Mouse (Mus musculus): ENCODE results near the gene Nr1h4.

Nr1h4 gene

GRCm38 (mm10) chr10:89521790-89522431 is 11.5 kb downstream of the Nr1h4 start:
- no peak for DNase-seq (ENCODE audit: low read depth, low spot score)

- DNase-seq (ENCODE audit: low read depth, low spot score), result no peak
Measured at GRCm38 (mm10) chr10:89520381-89520780, 13.0 kb downstream of the Nr1h4 start.

- DNase-seq (ENCODE audit: low read depth, low spot score), result no peak
Measured at GRCm38 (mm10) chr10:89519226-89519625, 14.2 kb downstream of the Nr1h4 start.

GRCm38 (mm10) chr10:89518365-89518764 is 15.0 kb downstream of the Nr1h4 start:
- DNase-seq (ENCODE audit: low read depth, low spot score), result no peak

- DNase-seq (ENCODE audit: low read depth, low spot score), result no peak
Measured at GRCm38 (mm10) chr10:89515813-89516212, 17.6 kb downstream of the Nr1h4 start.

GRCm38 (mm10) chr10:89512562-89512961 is 20.8 kb downstream of the Nr1h4 start:
- no peak for DNase-seq (ENCODE audit: low read depth, low spot score)

- DNase-seq (ENCODE audit: low read depth, low spot score), result no peak
Measured at GRCm38 (mm10) chr10:89510547-89510946, 22.8 kb downstream of the Nr1h4 start.

- no peak for DNase-seq (ENCODE audit: low read depth, low spot score)
Measured at GRCm38 (mm10) chr10:89508567-89508966, 24.8 kb downstream of the Nr1h4 start.

- DNase-seq (ENCODE audit: low read depth, low spot score), result no peak
Measured at GRCm38 (mm10) chr10:89506479-89506878, 26.9 kb downstream of the Nr1h4 start.

- no peak for DNase-seq (ENCODE audit: low read depth, low spot score)
Measured at GRCm38 (mm10) chr10:89505592-89505955, 27.8 kb downstream of the Nr1h4 start.

- no peak for DNase-seq (ENCODE audit: low read depth, low spot score)
Measured at GRCm38 (mm10) chr10:89504952-89505591, 28.3 kb downstream of the Nr1h4 start.

GRCm38 (mm10) chr10:89502986-89503560 is 30.3 kb downstream of the Nr1h4 start:
- DNase-seq (ENCODE audit: low read depth, low spot score), result no peak

- no peak for DNase-seq (ENCODE audit: low read depth, low spot score)
Measured at GRCm38 (mm10) chr10:89501902-89502301, 31.5 kb downstream of the Nr1h4 start.

GRCm38 (mm10) chr10:89495537-89495936 is 37.8 kb downstream of the Nr1h4 start:
- no peak for DNase-seq (ENCODE audit: low read depth, low spot score)

GRCm38 (mm10) chr10:89491321-89491720 is 42.1 kb downstream of the Nr1h4 start:
- peak; percentile 12 for DNase-seq (ENCODE audit: low read depth, low spot score)

GRCm38 (mm10) chr10:89490250-89490649 is 43.1 kb downstream of the Nr1h4 start:
- DNase-seq (ENCODE audit: low read depth, low spot score), result no peak

GRCm38 (mm10) chr10:89489459-89489858 is 43.9 kb downstream of the Nr1h4 start:
- DNase-seq (ENCODE audit: low read depth, low spot score), result no peak

GRCm38 (mm10) chr10:89486995-89487742 is 46.2 kb downstream of the Nr1h4 start:
- no peak for DNase-seq (ENCODE audit: low read depth, low spot score)

- DNase-seq (ENCODE audit: low read depth, low spot score), result no peak
Measured at GRCm38 (mm10) chr10:89484907-89485306, 48.5 kb downstream of the Nr1h4 start.

- no peak for DNase-seq (ENCODE audit: low read depth, low spot score)
Measured at GRCm38 (mm10) chr10:89483812-89484602, 49.4 kb downstream of the Nr1h4 start.

- no peak for DNase-seq (ENCODE audit: low read depth, low spot score)
Measured at GRCm38 (mm10) chr10:89483113-89483512, 50.3 kb downstream of the Nr1h4 start.
